Mouse (Mus musculus) limb, embryonic 15.5 days (tissue): ENCODE results near the gene Zfp335. TPM values are rescaled to one million over a fixed set of nuclear protein-coding genes. Genes with fewer than 3 reads are reported as not detected.

Experiments
- ATAC-seq: fragments of 200-750 bp; cut with Nextera tagmentation; 2 replicates; pipeline ENCODE4 v1.8.0; 2017; ENCODE audit warnings: low read depth, moderate TSS enrichment; ENCODE audit not compliant: insufficient number of reproducible peaks, low FRiP score, low TSS enrichment
- H3K27ac ChIP-seq: fragments of 300-500 bp; sonication (generic); 2 replicates; pipeline ENCODE4 v1.5.1; 2015; ENCODE audit warnings: moderate library complexity, mild to moderate bottlenecking, inconsistent platforms
- H3K27me3 ChIP-seq: fragments of 300-500 bp; sonication (generic); 2 replicates; pipeline ENCODE4 v1.6.1; 2015; ENCODE audit warnings: inconsistent platforms
- H3K36me3 ChIP-seq: fragments of 300-500 bp; sonication (generic); 2 replicates; pipeline ENCODE4 v1.6.1; 2015; ENCODE audit warnings: inconsistent platforms
- H3K4me1 ChIP-seq: fragments of 300-500 bp; sonication (generic); 2 replicates; pipeline ENCODE4 v1.6.1; 2015; ENCODE audit warnings: inconsistent platforms
- H3K4me2 ChIP-seq: fragments of 300-500 bp; sonication (generic); 2 replicates; pipeline ENCODE4 v1.6.1; 2015; ENCODE audit warnings: mild to moderate bottlenecking, inconsistent platforms
- H3K4me3 ChIP-seq: fragments of 300-500 bp; sonication (generic); 2 replicates; pipeline ENCODE4 v1.5.1; 2015; ENCODE audit warnings: mild to moderate bottlenecking, inconsistent platforms
- H3K9ac ChIP-seq: fragments of 300-500 bp; sonication (generic); 2 replicates; pipeline ENCODE4 v1.6.1; 2015; ENCODE audit warnings: inconsistent platforms
- H3K9me3 ChIP-seq: fragments of 300-500 bp; sonication (generic); 2 replicates; pipeline ENCODE4 v1.6.1; 2016; ENCODE audit warnings: inconsistent platforms
- WGBS: fragments of 180-500 bp; shearing (Covaris S2); methylation state at CpG from one replicate; pipeline ENCODE4 v1.1.7; 2015; 5-methylcytosine and 5-hydroxymethylcytosine counted together
- polyA plus RNA-seq: library from polyadenylated mRNA; unstranded; fragments of >200 nt; fragmentation: Nextera tagmentation; extraction: Ambion mirVana; gene quantifications from 2 replicates; pipeline ENCODE4 v1.2.1, GENCODE M21; 2015

The Zfp335 gene
- polyA plus RNA-seq, 1 experiment from 2014 or later, result 13.9 TPM

DNA sequence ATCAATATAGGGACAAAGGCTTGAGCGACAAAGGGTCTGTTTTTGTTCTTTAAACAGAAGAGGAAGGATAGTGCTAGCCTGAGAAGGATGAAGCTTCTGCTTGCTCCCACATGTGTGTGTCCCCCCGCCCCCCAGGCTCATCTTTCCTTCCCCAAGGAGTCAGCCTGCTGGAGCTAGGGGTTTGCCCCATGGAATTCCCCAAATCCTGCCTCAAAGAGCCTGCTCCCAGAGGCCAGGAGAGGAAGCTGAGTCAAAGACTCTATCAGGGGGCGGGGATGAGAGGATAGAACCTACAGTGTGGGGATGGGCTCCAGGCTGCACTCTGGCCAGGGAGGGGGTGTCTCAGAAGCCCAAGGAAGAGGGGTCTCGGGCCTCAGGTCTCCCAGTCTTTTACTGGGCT is 35.9 kb upstream of the Zfp335 start:
- Histone ChIP-seq H3K9me3 (no peaks in the 10 kb centered on the region), H3K4me1 (peaks cover 25% of the 10 kb centered on the region), H3K27me3 (peaks cover 59% of the 10 kb centered on the region), H3K36me3 (no peaks in the 10 kb centered on the region), H3K27ac (no peak overlapping the region), H3K4me2 (no peak overlapping the region), H3K4me3 (no peak overlapping the region), H3K9ac (no peak overlapping the region)
- ATAC-seq, result peak; percentile 31; the same call in 1 of the 2 replicates
- WGBS, result 35% methylated on average over 4 of the region's 4 CpGs

DNA sequence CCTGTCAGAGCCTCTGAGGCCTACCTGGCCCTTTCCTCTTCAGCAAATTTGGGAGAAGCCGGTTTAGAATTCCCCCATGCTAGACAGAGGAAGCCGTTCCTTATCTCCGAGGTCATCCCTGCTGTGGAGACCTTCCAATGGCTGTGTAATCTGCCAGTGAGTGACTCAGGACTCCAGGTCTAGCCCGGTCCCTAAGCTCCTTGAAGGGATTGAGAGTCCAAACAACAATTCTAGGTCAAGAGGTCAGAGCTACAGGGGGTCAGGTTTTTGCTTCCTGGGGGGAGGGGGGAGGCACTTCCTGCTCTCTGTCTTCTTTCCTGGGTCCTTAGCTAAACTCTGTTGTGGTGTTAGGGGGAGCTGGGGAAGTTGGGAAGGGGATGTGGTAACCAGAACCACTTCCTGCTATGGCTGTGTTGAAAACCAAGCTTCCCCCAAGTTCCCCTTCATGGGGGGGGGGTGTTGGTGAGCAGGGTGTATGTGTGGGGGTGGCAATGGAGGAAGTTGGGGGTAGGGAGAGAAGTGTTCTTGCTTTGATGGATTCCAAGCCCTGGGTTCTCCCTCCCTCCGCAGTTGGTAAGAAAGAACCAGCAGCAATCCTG is 31.2 kb upstream of the Zfp335 start:
- H3K4me3 ChIP-seq, result no peak overlapping the region
- peaks cover 49% of the 10 kb centered on the region for H3K27me3 ChIP-seq
- H3K9ac ChIP-seq, result no peak overlapping the region
- H3K9me3 ChIP-seq, result no peaks in the 10 kb centered on the region
- no peak overlapping the region for H3K4me2 ChIP-seq
- no peak overlapping the region for H3K27ac ChIP-seq
- no peak for ATAC-seq
- no peaks in the 10 kb centered on the region for H3K36me3 ChIP-seq
- H3K4me1 ChIP-seq, result peaks cover 26% of the 10 kb centered on the region
- 17% methylated on average over 5 of the region's 5 CpGs for WGBS

DNA sequence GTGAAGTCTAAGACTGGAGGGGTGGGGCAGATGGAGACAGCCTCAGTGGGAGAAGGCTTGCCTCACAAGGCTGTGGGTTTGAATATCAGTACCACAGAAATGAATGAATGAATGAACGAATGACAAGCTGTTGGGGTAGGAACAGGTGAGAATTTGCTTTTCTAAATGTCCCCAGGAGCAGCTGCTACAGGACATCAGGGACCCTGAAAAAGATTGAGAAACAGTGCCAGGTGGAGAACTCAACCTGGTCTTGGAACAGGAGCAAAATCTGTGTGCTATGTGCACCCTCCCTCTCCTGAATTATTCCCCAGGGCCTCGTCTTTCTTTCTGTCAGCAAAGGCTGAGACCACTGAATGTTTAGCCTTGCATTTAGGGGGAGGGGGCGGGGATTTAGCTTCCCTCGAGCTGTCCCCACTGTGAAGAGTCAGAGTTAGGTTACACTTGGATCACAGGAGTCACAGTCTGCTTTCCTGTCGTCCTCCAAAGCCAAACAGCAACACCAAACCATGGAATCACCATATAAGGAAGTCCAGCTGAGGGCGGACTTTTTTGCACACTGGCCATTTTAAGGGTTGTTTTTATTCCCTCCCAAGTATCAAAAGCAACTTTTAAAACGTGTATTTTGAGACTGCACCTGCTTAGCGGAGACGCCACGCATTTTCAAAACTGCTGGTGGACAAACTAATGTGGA is 28.7 kb upstream of the Zfp335 start, which contains the start of gene Mmp9:
Gene Mmp9 (plus strand): TSS at position 641 of the 691 bp plus-strand sequence.
- no peak for ATAC-seq
- H3K4me2 ChIP-seq, result no peak within 1 kb of the TSS

DNA sequence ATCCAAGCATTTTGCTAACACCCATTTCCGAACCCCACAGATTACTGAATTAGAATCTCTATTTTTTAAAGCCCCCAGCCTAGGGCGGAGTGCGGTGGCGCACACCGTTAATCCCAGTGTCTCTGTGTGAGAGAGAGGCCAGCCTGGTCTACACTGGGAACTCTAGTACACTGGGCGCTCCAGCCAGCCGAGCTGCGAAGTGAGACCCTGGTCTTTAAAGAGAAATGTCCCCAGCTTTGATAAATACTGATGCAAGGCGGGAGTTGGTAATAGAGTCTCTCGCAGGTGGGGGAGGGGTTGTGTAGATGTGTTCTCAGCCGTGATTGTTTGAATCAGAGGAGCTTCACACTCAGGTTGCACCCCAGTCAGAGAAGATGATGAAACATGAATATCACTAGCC is 27.5 kb upstream of the Zfp335 start:
- peak overlapping the region; percentile 33 for H3K4me3 ChIP-seq
- peaks cover 58% of the 10 kb centered on the region for H3K27me3 ChIP-seq
- H3K4me1 ChIP-seq, result peaks cover 26% of the 10 kb centered on the region
- WGBS, result 2% methylated on average over 11 of the region's 11 CpGs
- H3K27ac ChIP-seq, result no peak overlapping the region
- no peak for ATAC-seq
- H3K9ac ChIP-seq, result no peak overlapping the region
- H3K4me2 ChIP-seq, result peak overlapping the region; percentile 71
- H3K36me3 ChIP-seq, result no peaks in the 10 kb centered on the region
- no peaks in the 10 kb centered on the region for H3K9me3 ChIP-seq

More for the DNA sequence above, 28.7 kb upstream of the Zfp335 start, which contains the start of gene Mmp9:
- Histone ChIP-seq H3K36me3 (no peaks in the 10 kb centered on the region), H3K27ac (no peak within 1 kb of the TSS), H3K27me3 (peaks cover 47% of the 10 kb centered on the region), H3K4me1 (peaks cover 26% of the 10 kb centered on the region), H3K4me3 (no peak within 1 kb of the TSS), H3K9ac (no peak within 1 kb of the TSS), H3K9me3 (no peaks in the 10 kb centered on the region)
- WGBS, result 20% methylated on average over 10 of the region's 10 CpGs

DNA sequence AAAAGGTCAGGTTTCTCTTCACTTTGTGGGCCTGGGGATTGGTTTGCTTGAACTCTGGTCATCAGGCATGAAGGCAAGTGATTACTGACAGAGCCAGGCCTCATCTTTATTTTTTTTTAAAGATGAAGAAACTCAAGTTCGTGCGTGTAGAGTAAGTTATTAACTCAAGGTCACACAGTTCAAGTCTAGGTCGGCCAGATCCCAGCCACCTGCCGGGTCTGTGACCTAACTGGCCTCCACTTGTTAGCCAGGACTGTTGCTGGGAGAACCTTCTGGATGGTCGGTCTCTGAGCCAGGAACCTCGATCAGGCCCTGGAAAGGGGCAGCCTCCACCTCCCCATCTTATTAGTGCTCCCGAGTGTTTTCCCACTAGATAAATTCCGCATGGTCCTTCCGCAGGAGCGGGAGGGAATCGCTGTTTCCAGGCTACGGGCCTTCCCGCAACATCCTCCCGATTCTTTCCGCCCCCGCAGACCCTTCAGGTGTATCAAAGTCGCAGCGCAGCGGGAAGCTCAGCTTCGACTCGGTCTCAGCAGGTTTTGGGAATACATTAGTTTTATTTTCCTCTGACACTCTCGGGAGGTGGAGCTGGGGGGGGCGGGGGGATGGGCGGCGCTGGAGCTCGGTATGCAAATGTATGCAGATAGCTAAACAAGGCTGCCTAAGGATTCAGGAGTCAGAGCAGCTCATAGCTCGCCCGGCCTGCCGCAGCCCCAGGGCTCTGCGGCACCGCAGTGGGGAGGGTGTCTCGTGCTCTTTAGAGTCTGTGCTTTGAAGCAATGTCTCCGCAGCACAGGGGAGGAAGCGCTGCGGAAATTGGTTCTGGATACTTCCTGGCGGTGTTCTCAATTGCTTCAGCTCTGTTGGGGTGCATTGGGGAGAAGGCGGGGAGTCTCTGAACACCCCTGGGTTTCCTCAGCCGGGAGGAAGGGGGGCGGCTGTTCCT is 26.9 kb upstream of the Zfp335 start:
- Histone ChIP-seq H3K4me3 (peak overlapping the region; percentile 33), H3K27ac (no peak overlapping the region), H3K36me3 (no peaks in the 10 kb centered on the region), H3K27me3 (peaks cover 59% of the 10 kb centered on the region), H3K9me3 (no peaks in the 10 kb centered on the region), H3K4me1 (peaks cover 26% of the 10 kb centered on the region), H3K4me2 (peak overlapping the region; percentile 71), H3K9ac (no peak overlapping the region)
- ATAC-seq, result no peak
- WGBS, result 3% methylated on average over 39 of the region's 39 CpGs

DNA sequence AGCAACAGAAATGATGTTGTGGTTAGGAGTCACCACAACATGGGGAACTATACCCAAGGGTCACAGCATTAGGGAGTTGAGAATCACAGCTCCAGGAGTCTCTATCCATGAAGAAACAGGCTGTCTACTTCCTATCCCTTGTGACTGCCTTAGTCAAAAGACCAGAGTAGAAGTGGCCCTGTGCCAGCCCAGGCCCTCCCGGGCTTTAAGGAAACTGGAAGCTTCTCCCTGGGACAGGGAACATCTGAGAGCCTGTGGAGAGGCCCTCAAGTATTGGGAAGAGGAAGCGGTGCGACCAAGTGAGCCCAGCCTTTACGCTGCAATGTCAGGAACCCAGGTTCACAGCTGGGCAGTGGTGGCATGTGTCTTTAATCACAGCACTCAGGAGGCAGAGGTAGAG is 24.4 kb upstream of the Zfp335 start:
- H3K36me3 ChIP-seq, result no peaks in the 10 kb centered on the region
- 68% methylated on average over 4 of the region's 4 CpGs for WGBS
- H3K9ac ChIP-seq, result no peak overlapping the region
- no peak overlapping the region for H3K4me3 ChIP-seq
- H3K9me3 ChIP-seq, result no peaks in the 10 kb centered on the region
- H3K27ac ChIP-seq, result no peak overlapping the region
- peaks cover 58% of the 10 kb centered on the region for H3K27me3 ChIP-seq
- H3K4me1 ChIP-seq, result peaks cover 23% of the 10 kb centered on the region
- H3K4me2 ChIP-seq, result no peak overlapping the region
- no peak for ATAC-seq

DNA sequence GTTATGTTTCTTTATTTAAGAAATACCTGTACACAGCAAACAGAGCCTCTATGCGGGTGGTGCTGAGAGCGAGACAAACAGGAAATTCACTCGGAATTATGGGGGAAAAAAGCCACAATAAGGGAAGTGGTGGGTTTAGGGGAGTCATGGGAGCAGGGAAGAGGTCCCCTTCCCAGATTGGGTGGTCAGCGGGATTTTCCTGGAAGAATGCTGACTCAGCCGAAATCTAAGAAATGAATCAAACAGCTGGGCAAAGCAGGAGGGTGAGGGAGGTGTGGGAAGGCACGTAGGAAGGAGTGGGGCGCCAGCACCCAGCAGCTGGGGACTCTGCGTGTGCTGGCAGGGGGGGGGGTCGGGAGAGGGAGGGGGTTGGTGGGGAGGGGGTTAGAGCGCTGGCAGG is 22.0 kb upstream of the Zfp335 start:
- H3K9me3 ChIP-seq, result no peaks in the 10 kb centered on the region
- peaks cover 39% of the 10 kb centered on the region for H3K27me3 ChIP-seq
- no peak overlapping the region for H3K9ac ChIP-seq
- no peak overlapping the region for H3K4me2 ChIP-seq
- WGBS, result 40% methylated on average over 9 of the region's 10 CpGs
- no peak overlapping the region for H3K27ac ChIP-seq
- peaks cover 4% of the 10 kb centered on the region for H3K4me1 ChIP-seq
- H3K4me3 ChIP-seq, result no peak overlapping the region
- ATAC-seq, result no peak
- H3K36me3 ChIP-seq, result no peaks in the 10 kb centered on the region

DNA sequence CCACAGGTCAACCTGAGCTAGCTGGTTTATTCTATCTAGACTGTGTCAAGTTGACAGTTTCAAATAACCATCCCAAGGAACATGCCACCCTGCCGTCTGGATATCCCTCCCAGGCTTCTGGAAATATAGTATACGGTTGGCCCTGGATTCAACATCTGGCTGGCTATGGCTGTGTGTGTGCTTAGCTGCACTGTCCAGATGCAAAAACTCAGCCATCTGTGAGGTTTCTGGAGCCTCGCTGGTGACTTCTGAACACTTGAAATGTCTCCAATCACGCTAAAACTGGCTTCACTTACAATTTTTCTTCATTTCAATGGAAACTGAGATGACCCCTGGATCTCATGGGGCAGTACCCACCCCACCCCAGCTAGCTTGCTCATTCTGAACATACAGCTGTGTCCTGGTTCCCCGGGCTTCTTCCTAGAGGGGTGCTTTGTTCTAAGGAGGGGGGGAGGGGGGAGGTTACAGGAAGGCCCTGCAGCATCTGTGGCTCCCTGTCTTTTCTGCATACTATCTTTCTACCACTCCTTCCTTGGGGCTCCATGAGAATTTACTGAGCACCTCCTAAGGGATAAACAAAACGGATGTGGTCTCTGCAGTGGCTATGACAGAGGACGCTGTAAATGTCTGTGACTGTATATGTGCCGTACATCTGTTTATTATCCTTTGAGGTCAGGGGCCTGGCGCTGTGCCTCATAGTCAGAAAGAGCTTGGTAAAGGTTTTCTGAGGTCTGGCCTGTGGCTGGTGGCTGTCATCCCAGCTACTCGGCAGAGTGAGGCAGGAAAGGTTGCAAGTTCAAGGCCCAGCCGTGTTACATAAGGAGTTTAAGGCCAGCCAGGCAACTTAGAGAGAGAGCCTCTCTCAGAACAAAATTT is 19.4 kb upstream of the Zfp335 start:
- Histone ChIP-seq H3K4me3 (no peak overlapping the region), H3K9ac (no peak overlapping the region), H3K9me3 (no peaks in the 10 kb centered on the region), H3K27ac (no peak overlapping the region), H3K4me1 (no peaks in the 10 kb centered on the region), H3K36me3 (no peaks in the 10 kb centered on the region), H3K4me2 (no peak overlapping the region), H3K27me3 (peaks cover 27% of the 10 kb centered on the region)
- no peak for ATAC-seq
- 35% methylated on average over 11 of the region's 11 CpGs for WGBS

DNA sequence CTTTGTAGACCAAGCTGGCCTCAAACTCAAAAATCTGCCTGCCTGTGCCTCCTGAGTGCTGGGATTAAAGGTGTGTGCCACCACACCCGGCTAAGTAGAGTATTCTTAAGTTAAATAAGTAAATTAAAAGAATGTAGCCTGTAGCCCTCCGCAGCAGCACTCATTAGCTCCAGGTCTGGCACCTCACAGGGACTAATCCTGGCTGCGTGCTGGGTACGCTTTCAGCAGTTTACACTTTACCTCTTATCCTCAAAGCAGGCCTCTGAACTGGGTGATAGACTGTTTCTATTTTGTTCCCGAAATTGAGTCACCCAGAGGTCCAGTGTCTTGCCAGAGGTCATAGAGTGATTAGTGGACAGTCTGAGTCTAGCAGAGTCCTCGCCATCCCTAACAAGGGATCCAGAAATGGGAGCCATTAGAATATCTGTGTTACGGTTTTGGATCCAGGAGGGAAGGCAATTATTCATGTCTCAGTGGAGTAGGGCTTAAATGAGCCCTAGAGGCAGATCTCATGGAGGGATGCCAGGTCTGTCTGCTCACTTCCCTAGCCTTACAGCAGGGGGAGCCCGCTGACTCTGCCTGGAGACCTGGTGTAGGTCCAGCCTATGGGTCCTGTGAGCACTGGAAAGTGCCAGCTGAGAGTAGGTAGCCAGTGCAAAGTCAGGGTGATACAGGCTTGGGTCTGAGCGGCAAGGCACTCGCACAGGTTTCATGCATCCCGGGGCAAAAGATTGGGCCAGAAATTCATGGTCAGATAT is 12.7 kb upstream of the Zfp335 start:
- WGBS, result 33% methylated on average over 11 of the region's 11 CpGs
- Histone ChIP-seq H3K4me2 (no peak overlapping the region), H3K27ac (no peak overlapping the region), H3K4me1 (no peaks in the 10 kb centered on the region), H3K27me3 (no peaks in the 10 kb centered on the region), H3K9ac (no peak overlapping the region), H3K4me3 (no peak overlapping the region), H3K9me3 (no peaks in the 10 kb centered on the region), H3K36me3 (peaks cover 6% of the 10 kb centered on the region)
- no peak for ATAC-seq

DNA sequence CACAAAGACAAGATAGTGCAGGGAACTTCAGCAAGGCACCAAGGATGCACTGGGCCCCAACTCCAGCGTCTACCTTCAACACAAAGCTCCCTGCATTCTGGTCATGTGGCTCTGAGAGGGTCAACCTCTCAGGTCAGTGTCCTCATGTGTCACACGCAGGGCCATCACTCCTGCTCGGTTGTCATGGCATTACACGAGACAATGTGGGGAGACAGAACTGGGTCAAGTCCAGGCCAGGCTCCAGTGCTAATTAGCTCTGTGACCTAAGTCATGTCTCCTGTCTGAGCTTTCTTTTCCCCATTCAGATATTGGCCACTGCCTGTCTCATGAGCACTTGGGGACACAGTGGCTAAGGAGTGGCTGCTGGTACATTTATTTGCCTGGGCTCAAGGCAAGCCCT is 11.7 kb upstream of the Zfp335 start:
- Histone ChIP-seq H3K9me3 (no peaks in the 10 kb centered on the region), H3K4me3 (no peak overlapping the region), H3K27me3 (no peaks in the 10 kb centered on the region), H3K36me3 (peaks cover 10% of the 10 kb centered on the region), H3K27ac (no peak overlapping the region), H3K4me1 (no peaks in the 10 kb centered on the region), H3K9ac (no peak overlapping the region), H3K4me2 (no peak overlapping the region)
- 59% methylated on average over 4 of the region's 4 CpGs for WGBS
- no peak for ATAC-seq

DNA sequence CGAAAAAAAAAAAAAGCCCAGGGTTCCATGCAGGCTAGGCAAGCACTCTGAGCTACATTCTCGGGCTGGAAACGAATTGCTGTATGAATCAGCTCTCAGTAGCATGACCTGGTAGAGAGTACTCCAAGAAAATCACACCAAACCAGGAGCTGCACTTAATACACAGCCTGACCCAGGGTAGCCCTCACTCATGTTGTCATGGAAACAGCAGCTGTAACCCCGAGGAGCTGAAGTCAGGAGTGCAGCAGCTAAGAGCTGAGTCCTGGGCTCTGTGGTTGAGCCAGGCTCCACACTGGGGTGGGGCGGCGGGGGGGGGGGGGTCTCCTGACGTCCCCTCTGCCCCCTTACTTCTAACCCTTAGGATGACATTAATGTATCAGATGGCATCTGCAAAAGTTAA is 10.4 kb upstream of the Zfp335 start:
- no peaks in the 10 kb centered on the region for H3K9me3 ChIP-seq
- H3K27ac ChIP-seq, result no peak overlapping the region
- H3K4me1 ChIP-seq, result peaks cover 4% of the 10 kb centered on the region; the same call in 1 of the 2 replicates
- 55% methylated on average over 7 of the region's 7 CpGs for WGBS
- H3K9ac ChIP-seq, result no peak overlapping the region
- H3K36me3 ChIP-seq, result peaks cover 10% of the 10 kb centered on the region
- no peaks in the 10 kb centered on the region for H3K27me3 ChIP-seq
- no peak overlapping the region for H3K4me3 ChIP-seq
- no peak for ATAC-seq
- no peak overlapping the region for H3K4me2 ChIP-seq
